Mouse (Mus musculus): ENCODE results near the gene Sh3bp2. TPM values are rescaled to one million over a fixed set of nuclear protein-coding genes. Genes with fewer than 3 reads are reported as not detected.
A peak's percentile ranks its signal among the peaks of the same experiment; 100 is the strongest.

Gene Sh3bp2
- total RNA-seq, 2 experiments from 2014 or later, result 3.6 to 6.7 TPM

DNA sequence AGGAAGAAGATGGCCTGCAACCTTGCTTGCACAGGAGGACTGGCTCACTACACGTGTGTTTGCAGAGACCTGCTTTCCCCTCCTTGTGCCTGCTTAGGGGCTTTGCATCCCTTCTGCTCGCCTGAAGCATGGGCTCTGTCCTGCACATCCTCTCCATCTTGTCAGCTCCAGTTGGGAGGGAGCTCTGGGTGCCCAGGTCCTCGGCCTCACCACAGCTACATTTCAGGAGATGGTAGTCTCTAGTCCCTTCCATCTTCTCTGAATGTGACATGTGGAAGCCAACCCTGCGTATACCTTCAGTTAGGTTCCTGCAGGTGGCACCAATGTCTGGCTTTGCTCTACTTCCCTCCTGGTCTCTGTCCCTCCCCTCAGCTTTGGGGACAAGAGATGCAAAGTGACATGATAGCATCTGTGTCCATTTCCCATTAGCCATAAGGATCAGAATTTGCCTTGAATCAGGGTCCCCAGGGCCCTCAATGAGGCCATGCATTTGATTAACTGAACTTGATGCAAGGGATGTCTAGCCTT, 1.6 kb upstream of the Sh3bp2 start:
- DNase-seq, result no peak
- intact Hi-C loops (cut with DNase I), result no loop called here

DNA sequence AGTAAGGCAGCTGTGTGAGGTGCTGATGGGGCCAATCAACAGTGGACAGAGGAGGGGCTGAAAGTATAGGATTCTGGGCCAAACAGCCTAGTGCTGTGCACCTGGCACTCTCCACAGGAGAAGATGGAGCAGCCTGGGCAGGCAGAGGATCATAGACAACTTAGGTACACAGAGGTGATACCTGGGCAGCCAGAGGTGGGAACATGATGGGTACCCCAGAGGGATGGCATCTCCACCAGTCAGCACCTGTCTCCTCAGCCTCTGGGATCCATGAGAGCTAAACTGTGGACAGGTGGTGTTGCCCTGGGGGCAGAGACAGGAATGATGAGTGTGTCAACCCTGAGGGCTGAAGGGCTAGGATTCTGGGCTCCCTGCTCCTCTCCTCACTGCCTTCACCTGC, 1.1 kb upstream of the Sh3bp2 start:
- intact Hi-C loops (cut with DNase I), result no loop called here
- no peak for DNase-seq

DNA sequence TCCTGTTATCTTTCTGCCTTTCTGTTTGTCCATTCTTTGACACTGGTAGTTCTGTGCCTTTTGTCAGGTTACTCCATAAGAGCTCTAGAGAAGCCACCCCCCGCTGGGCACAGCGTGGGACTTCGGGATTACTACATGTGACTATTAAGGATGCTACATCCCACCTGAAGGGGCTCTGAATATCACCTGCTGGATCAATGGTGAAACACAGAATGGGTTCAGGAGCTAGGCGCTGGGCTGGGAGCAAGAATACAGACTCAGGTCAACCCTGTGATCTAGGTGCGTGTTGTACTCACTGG, 788 bp downstream of the Sh3bp2 start:
- intact Hi-C loops (cut with DNase I), result no loop called here

DNA sequence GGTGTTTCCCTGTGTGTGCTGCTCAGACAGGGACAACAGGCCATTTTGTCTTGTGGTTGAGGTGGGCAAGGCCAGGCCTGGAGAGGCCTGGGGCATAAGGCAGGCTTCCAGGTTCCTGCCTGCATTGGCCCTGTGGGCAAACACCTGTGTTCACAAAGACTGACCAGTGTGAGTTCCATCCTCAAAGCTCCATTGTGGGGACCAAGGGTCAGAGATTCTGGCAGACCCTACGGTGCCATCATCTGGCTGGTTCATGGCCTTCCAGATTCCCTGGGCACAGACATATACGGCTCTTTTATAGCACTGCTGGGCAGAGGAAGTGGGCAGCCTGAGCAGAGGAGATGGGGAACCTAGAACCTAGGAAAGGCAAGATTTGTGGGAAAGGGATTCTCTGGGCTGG, 1.7 kb downstream of the Sh3bp2 start:
- intact Hi-C loops (cut with DNase I), result no loop called here
- no peak for DNase-seq

More for the DNA sequence above, 788 bp downstream of the Sh3bp2 start:
- DNase-seq, result no peak

DNA sequence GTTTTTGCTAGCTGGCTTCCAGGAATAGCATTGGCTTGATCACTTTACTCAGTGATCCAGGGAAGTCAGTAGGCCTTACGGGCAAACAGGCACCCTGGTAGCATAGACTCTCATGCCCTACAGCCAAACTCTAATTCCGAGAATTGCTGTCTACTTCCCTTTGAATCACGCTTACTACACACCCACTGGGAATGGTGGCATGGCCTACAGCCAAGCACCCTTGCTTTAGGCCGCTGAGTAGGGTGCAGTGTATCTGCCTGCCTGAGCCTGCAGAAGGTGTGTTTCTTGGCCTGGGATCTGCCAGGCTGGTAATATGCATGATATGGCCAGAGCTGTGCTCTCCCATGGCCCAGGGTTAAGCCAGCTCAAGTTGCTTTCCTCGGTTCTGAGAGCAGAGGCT, 3.1 kb downstream of the Sh3bp2 start:
- intact Hi-C loops (cut with DNase I), result no loop called here
- no peak for DNase-seq

DNA sequence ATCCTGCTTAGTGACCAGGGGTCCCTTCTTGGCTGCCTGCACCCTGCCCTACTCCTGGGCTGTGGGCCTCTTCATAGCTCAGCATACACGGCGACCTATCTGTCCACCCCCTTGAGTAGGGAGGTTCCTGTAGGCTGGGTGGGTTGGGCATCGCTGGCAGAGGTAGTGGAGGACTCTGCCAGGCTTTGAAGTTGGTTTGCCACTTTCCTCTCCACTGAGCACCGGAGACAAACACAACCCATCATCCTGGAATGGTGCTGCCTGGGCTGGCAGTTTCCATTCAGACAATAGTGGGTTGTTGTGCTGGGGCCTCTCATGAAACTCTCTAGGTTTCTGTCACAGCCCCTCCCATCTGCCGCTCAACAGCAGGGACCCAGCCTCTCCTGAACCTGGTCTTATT, 4.5 kb downstream of the Sh3bp2 start:
- intact Hi-C loops (cut with DNase I), result no loop called here
- DNase-seq, result no peak

DNA sequence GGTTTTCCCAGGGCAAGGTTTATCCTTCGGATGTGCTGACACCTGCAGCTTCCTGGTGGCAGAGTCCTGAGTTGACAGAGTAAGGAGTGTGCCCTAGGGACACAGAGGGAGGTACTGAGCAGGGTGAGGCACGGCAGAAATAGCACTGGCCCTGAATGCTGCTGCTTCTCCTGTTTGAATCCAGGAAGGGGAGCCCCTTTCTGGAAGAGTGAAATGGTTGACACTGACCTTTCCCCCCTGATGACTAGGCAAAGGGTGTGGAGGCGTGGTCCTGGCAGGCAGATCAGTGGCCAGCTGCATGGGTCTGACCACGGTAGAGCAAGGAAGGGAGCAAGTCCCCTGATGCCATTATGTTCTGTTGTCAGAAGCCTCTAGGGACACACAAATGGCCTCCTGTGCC, 5.0 kb downstream of the Sh3bp2 start:
- no peak for DNase-seq
- intact Hi-C loops (cut with DNase I), result no loop called here

DNA sequence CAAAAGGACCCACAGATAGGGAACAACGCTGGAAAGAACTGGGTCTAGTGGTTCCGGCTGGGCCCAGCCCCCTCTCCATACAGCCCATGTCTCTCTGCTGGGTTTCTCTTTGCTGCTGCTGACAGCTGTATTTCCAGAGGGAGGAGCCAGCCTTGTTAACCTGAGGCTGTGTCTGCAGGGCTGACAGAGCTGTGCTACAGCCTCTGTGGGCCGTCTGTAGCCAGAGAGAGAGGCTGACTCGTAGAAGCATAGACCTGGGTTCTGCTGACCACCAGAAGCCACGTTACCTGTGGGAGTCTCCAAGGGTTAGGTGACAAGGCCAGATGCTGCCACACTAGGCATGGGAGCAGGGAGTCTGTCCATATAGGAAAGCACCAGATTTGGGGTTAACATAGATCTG, 7.4 kb downstream of the Sh3bp2 start:
- no peak for DNase-seq
- intact Hi-C loops (cut with DNase I), result no loop called here

DNA sequence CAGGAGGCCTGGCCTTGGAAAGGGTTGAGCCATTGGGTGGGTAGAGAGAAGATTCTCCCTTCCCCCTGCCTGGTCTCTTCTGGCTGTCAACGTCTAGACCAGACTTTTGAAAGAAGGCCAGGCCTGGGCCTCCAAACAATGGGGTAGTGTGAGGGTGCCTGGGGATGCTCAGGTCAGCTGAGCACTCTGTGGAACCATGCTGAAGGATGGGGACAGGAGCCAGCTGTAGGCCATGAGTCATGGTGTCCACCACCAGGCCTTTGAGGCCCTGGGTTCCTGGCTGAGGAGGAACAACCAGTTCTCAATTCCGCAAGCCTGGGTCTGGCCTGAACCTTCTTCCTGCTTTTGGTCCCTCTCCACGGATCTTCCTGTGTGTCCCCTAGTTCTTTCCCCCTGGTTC, 8.2 kb downstream of the Sh3bp2 start:
- peak; percentile 53 to 62 for DNase-seq
- intact Hi-C loops (cut with DNase I), result no loop called here

DNA sequence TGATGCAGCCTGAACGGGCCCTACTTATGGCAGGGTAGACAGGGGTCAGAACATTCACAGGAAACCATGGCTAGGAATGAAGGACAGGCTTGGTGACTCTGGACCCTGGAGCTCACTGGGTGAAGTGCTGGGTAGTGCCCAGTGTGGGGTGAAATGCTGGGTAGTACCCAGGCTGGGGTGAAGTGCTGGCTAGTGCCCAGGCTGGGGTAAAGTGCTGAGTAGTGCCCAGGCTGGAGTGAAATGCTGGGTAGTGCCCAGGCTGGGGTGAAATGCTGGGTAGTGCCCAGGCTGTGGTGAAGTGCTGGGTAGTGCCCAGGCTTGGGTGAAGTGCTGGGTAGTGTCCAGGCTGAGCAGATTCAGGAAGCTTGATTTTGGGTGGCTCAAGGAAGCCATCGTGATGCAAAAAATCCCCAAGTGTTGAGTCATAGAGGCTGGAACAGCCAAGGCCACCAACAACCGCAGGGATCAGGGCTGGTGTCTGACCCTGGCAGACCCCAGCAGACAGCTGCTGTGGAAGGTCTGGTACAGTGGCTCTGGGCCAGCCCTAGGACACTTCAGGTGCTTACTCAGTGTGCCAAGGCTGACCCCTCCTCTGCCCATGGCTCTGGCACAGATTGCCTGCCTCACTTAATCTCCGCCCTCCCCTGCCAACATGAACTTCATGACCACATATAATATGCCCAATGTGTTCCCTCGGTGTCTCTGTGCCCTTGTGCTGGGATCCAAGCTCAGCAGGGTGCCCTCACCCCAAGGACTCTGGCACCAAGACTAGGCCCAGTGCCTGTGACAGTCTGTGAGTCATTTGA, 9.3 kb downstream of the Sh3bp2 start:
- intact Hi-C loops (cut with DNase I), result no loop called here
- no peak for DNase-seq

DNA sequence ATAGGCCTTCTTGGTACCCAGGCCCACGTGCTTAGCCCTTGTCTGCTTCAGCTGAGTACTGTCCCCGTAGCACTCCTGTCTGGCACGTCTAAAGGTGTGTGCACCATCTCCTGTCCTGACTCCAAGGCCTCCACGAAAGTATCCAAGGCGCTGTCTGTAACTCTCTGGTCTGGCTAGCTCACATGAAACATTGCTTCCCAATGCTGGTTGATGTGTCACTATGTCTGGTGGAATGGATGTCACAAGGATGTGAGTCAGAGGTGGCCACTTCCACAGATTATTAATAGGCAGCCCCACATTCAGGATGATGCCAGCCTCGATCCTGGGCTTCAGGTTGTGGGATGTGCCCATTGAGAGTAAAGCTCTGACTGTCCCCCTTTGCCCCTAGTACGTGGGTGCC, 10.2 kb downstream of the Sh3bp2 start:
- intact Hi-C loops (cut with DNase I), result no loop called here
- no peak for DNase-seq

DNA sequence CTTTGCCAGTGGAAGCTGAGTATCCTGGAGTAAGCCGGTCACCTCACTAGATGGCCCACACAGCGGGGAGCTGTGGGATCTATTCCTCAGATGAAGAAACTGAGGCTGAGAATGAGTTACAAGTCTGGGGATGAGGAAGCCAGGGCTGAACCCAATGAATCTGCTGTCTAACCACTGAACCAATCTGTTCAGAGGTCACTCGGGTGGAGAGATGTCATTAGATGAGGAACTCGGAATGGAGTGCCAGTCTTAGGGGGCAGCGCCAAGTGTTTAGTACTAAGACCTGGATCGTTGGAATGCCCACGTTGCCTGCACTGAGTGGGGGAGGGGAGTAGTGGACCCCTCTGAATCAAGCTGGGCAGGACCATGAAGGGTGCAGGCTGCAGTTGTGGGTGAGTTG, 12.4 kb downstream of the Sh3bp2 start:
- intact Hi-C loops (cut with DNase I), result no loop called here
- DNase-seq, result no peak

DNA sequence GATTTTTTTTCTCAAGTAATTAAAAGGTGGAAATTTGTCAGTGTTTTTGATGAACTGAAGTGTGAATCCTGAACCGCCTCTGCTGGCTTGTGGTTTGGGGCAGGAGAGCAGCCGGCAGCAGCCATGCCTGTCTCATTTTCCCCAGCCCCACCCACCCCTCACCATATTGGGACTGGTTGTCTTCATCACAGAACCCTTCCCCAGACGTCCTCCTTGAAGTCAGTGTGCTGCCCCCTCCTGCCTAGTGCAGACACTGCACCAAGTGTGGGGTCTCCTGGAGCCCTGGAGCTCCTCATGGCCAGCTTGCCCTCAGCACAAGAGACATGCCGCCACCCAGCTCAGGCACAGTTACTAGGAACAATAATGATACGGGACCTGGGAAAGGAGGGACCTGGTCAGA, 12.9 kb downstream of the Sh3bp2 start:
- intact Hi-C loops (cut with DNase I), result no loop called here
- no peak for DNase-seq

DNA sequence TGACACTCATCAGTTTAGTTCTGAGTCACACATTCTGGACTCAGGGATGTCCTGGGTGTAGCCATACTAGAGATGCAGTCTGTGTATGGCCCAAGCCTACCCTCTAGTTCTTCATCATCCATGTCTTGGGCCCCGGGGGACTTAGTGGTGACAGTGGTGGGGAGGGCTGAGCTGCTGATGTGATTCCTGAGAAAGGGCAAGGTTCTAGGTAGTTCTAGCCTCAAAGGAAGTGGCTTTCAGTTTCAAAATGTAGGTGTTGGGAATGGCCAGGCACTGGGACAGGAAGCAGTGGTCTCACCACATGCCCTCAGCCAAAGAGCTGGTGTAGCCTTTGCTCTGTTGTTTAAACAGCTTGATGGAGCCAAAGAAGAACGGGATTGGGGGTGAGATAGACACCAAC, 13.5 kb downstream of the Sh3bp2 start:
- no peak for DNase-seq
- intact Hi-C loops (cut with DNase I), result no loop called here

DNA sequence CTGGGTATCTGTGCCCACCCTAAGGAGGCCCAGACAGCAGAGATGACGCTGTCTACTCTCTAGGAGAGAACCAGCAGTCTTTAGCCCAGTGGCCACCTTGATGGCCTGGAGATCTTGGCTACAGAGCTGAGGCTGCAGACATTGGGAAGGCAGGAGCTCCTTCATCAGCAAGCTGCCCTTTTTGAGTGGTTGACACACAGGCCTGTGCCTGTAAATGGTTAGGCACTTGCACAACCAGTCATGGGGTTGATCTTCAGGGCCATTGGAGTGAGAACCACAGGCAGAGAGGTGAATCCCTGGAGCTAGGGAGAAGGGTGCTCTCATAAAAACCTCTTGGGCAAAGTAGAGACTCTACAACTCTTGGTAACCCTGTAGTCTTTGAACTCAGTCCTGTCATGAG, 16.5 kb downstream of the Sh3bp2 start:
- no peak for DNase-seq
- intact Hi-C loops (cut with DNase I), result no loop called here

DNA sequence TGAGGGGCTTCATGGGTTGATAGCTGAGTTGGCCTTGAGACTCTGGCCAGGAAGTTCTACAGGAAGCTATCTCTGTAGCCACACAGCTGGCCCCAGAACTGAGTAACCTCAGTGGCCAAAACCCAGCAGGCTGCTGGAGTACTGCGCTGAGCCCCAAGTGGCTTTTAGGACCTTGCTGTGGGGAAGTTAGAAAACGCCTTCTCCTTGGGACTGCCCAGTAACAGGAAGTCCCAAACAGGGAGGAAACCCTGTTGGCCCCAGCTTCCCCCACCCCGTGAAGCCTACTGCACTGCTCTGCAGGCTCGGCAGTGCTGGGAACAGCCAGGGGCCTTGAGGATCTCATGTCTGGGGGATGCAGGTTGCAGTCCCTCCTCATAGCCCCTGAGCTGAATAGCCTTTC, 17.5 kb downstream of the Sh3bp2 start:
- peak in 1 of 2 experiments; percentile 45 for DNase-seq
- intact Hi-C loops (cut with DNase I), result no loop called here

DNA sequence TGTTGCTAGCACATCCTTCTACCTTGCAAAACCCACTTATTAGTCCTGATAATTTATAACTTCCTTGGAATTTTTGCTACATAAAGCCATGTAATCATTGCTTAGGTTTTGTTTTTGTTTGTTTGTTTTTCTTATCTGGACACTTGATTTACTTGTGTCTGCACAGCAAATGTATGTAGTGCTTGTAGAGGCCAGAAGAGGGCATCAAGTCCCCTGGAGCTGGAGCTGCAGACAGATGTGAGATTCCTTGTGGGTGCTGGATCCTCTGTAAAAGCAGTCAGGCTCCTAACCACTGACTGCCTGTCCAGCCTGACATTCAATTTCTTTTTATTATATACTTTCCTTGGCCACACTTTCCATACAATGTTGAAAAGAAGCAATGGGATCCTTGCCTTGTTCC, 21.8 kb downstream of the Sh3bp2 start:
- intact Hi-C loops (cut with DNase I), result loop anchor here (5.0 kb wide), 2 partner anchors 45 to 90 kb away; partner anchors contain the start of gene Mfsd10
- peak in 1 of 2 experiments; percentile 42 for DNase-seq

DNA sequence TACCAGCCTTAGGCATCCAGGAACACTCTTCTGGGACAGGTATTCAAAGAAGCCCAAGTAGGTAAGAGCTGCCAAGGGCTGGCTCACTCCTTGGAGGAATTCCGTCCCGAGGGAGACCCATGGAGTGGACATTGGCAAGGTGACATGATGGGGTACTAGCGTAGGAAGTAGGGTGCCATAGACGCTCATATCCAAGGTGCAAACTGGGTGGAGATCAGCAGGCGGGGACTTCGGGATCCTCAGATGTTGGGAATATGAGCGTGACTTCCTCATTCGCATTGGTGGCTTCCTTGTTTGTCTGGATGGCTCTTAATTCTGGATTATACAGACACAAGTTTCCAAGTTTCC, 23.5 kb downstream of the Sh3bp2 start:
- intact Hi-C loops (cut with DNase I), result loop anchor here (5.0 kb wide), 2 partner anchors 43 to 88 kb away; partner anchors contain the start of gene Mfsd10
- DNase-seq, result no peak

DNA sequence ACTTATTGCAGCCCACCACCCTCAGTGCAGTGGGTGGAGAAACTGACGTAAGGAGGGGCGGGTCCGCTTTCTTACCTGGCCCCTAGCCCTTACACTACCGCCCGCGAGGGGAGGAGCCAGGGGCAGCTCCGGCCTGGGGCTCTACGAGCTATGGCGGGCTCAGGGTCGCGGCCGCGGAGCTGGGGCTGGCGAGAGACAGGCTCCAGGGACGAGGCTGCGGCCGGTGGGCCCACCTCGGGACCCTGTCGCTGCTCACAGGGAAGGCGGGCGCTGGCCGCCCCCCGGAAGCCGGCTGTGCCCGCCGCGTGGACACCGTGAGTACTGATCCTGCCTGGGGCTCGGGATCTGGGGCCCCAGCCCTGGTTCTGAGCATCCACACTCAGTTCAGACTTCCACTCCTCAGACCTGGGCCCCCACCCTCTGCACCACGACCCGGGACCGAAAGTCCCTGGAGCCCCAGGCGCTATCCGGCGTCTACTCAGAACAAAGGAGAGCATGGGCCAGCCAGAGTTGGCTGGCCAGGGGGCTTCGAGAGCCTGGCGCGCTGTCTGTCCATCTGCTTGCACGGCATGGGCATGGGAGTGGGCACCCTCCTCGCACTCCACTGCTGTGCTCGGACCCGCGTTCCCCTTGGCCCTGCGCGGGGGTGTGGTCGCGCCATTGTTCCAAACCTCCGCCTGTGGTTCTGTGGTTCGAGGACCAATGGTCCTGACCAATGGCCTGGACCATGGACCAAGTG, 24.0 kb downstream of the Sh3bp2 start:
- intact Hi-C loops (cut with DNase I), result loop anchor here (5.0 kb wide), 2 partner anchors 43 to 88 kb away; partner anchors contain the start of gene Mfsd10
- peak; percentile 48 to 52 for DNase-seq

DNA sequence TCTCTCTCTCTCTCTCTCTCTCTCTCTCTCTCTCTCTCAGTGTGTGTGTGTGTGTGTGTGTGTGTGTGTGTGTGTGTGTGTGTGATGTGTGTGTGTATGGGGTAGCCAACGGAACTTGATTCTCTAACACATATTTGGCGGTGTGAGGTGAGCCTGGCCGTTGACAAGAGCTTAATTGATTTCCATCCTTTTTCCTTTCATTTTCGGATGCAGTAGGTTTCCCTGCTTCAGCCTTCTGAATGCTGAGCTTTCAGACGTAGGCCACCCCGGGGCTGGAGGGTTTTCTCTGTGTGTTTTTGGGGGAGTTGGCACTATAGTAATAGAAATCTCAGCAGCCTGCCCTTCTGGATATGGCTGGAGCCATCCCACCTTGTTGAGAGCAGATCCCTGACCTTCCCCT, 24.6 kb downstream of the Sh3bp2 start:
- intact Hi-C loops (cut with DNase I), result no loop called here
- no peak for DNase-seq

DNA sequence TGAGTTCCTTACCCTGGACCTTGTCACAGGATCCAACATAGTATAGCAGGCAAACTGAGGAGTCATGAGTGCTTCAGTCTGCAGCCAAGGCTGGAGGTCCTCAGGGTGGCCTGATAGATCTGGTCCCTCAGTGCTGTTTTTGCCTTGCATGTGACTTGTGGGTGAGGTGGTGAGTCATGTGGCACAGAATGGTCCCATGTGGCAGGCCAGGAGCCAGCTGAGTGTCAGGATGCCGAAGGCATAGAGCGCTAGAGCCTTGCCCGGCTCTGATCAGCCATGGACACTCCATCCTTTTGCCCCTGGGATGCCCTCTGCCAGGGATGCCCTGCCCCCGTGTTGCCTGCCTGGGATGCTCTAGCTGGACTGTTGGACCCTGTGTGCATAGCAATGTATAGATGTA, 26.2 kb downstream of the Sh3bp2 start:
- DNase-seq, result no peak
- intact Hi-C loops (cut with DNase I), result no loop called here

DNA sequence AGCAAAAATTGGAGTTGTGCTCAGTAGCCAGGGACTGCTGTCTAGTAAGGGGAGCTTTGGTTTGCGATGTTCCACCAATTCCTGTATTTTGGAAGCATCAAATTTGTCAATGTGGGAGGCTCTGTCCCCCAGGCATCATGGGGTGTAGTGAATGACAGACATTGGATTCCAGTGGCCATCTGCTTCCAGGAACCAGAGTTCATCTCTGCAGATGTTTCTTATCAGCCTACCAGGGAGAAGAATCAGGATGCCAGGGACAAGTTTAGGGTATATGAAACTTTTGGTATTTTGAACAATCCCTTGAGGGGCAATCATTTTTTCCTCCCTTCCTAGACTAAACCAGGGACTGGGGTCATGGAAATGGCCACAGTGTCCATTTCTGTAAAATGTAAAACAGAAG, 38.2 kb downstream of the Sh3bp2 start:
- no peak for DNase-seq
- intact Hi-C loops (cut with DNase I), result no loop called here

Data from heart, postnatal 10 days (tissue).